Mouse (Mus musculus): ENCODE results near the gene Fignl2. TPM values are rescaled to one million over a fixed set of nuclear protein-coding genes. Genes with fewer than 3 reads are reported as not detected.

The Fignl2 gene
- polyA plus RNA-seq, 1 experiment from 2014 or later: 0.12 TPM

DNA sequence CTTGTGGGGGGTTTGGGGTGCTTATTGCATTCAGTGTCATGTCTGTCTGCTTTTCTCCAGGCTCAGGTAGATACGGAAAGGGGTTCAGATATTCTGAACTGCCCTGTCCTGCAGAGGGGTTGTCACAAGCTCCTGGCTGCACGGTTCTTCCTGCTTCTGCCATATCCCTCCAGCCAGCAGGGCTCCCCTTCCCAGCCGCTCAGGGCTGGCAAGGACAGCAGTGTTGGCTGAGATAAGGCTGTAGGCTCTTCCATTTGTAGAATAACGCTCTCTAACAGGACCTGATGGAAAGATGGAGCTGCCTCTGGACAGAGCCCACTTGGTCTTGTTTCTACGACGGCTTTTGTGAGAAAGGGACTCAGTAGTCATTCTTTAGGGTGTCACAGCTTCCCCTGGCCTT, 36.4 kb downstream of the Fignl2 start:
- 45% methylated on average over 6 of the region's 6 CpGs for WGBS
- Histone ChIP-seq H3K4me1 (ENCODE audit: control insufficient read depth, insufficient read depth, low read length) (peaks cover 11% of the 10 kb centered on the region), H3K4me2 (ENCODE audit: low read depth, low read length) (no peak overlapping the region), H3K27me3 (ENCODE audit: control insufficient read depth, insufficient read depth, low read length) (peaks cover 82% of the 10 kb centered on the region), H3K9me3 (replicated peaks; ENCODE audit: control insufficient read depth, low read length) (no peaks in the 10 kb centered on the region), H3K9ac (ENCODE audit: low read length) (no peak overlapping the region), H3K27ac (ENCODE audit: low read length) (no peak overlapping the region), H3K4me3 (ENCODE audit: low read length) (no peak overlapping the region), H3K36me3 (ENCODE audit: control insufficient read depth, insufficient read depth) (no peaks in the 10 kb centered on the region)
- no peak for ATAC-seq (replicated peaks; ENCODE audit: extremely low read depth, insufficient read depth, low FRiP score)

DNA sequence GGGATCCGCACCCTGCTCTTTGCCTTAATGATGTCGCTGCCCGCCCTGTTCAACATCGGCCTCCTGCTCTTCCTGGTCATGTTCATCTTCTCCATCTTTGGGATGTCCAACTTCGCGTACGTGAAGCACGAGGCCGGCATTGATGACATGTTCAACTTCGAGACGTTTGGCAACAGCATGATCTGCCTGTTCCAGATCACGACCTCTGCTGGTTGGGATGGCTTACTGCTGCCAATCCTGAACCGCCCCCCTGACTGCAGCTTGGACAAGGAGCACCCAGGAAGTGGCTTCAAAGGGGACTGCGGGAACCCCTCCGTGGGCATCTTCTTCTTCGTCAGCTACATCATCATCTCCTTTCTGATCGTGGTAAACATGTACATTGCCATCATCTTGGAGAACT, 38.7 kb downstream of the Fignl2 start:
- peaks cover 58% of the 10 kb centered on the region for H3K27me3 ChIP-seq (ENCODE audit: control insufficient read depth, insufficient read depth, low read length)
- no peaks in the 10 kb centered on the region for H3K9me3 ChIP-seq (replicated peaks; ENCODE audit: control insufficient read depth, low read length)
- no peak overlapping the region for H3K4me3 ChIP-seq (ENCODE audit: low read length)
- ATAC-seq (replicated peaks; ENCODE audit: extremely low read depth, insufficient read depth, low FRiP score): no peak
- 44% methylated on average over 17 of the region's 17 CpGs for WGBS
- no peaks in the 10 kb centered on the region for H3K4me1 ChIP-seq (ENCODE audit: control insufficient read depth, insufficient read depth, low read length)
- no peak overlapping the region for H3K9ac ChIP-seq (ENCODE audit: low read length)
- no peak overlapping the region for H3K27ac ChIP-seq (ENCODE audit: low read length)
- H3K4me2 ChIP-seq (ENCODE audit: low read depth, low read length): no peak overlapping the region
- no peaks in the 10 kb centered on the region for H3K36me3 ChIP-seq (ENCODE audit: control insufficient read depth, insufficient read depth)

DNA sequence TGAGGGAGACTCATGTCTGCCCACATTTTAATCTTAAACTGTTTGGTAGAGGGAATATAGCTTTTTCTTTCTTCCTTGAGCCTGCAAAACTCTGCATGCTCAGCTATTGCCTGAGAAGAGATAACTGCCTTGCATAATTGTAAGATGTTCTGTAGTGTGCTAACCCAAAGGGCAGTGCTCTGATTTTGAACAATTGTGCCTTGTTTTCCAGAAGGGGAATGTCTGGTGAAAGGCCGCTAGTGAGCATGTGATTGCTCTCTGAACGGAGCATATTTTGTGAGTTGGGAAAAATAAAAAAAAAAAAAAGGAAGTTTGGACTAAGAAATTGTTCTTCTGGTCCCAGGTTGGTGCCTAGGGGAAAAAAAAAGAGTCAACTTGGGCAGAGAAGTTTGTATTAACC, 49.4 kb downstream of the Fignl2 start:
- no peak overlapping the region for H3K9ac ChIP-seq (ENCODE audit: low read length)
- ATAC-seq (replicated peaks; ENCODE audit: extremely low read depth, insufficient read depth, low FRiP score): no peak
- no peak overlapping the region for H3K4me2 ChIP-seq (ENCODE audit: low read depth, low read length)
- no peaks in the 10 kb centered on the region for H3K9me3 ChIP-seq (replicated peaks; ENCODE audit: control insufficient read depth, low read length)
- WGBS: 61% methylated on average over 2 of the region's 2 CpGs
- H3K4me1 ChIP-seq (ENCODE audit: control insufficient read depth, insufficient read depth, low read length): no peaks in the 10 kb centered on the region
- no peak overlapping the region for H3K27ac ChIP-seq (ENCODE audit: low read length)
- peaks cover 12% of the 10 kb centered on the region for H3K27me3 ChIP-seq (ENCODE audit: control insufficient read depth, insufficient read depth, low read length)
- no peaks in the 10 kb centered on the region for H3K36me3 ChIP-seq (ENCODE audit: control insufficient read depth, insufficient read depth)
- H3K4me3 ChIP-seq (ENCODE audit: low read length): no peak overlapping the region

DNA sequence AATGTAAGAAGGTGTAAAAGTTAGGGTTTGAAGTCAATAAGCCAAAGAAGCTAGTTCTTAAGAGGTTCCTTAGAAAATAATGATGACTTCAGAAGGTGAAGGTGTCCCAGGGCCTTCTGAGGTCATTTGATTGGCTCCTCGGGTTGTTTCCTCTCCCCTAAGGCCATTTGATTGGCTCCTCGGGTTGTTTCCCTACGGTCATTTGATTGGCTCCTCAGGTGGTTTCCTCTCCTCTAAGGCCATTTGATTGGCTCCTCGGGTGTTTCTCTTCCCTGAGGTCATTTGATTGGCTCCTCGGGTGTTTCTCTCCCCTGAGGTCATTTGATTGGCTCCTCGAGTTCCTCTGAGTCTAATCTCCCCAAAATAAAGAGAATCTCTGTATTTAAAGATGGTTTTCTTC, 67.0 kb downstream of the Fignl2 start:
- Histone ChIP-seq H3K4me2 (ENCODE audit: low read depth, low read length) (no peak overlapping the region), H3K4me3 (ENCODE audit: low read length) (no peak overlapping the region), H3K27ac (ENCODE audit: low read length) (no peak overlapping the region), H3K36me3 (ENCODE audit: control insufficient read depth, insufficient read depth) (no peaks in the 10 kb centered on the region), H3K27me3 (ENCODE audit: control insufficient read depth, insufficient read depth, low read length) (peaks cover 5% of the 10 kb centered on the region), H3K4me1 (ENCODE audit: control insufficient read depth, insufficient read depth, low read length) (peaks cover 3% of the 10 kb centered on the region; the same call in 1 of the 2 replicates), H3K9me3 (replicated peaks; ENCODE audit: control insufficient read depth, low read length) (no peaks in the 10 kb centered on the region), H3K9ac (ENCODE audit: low read length) (no peak overlapping the region)
- 81% methylated on average over 6 of the region's 6 CpGs for WGBS
- ATAC-seq (replicated peaks; ENCODE audit: extremely low read depth, insufficient read depth, low FRiP score): no peak

DNA sequence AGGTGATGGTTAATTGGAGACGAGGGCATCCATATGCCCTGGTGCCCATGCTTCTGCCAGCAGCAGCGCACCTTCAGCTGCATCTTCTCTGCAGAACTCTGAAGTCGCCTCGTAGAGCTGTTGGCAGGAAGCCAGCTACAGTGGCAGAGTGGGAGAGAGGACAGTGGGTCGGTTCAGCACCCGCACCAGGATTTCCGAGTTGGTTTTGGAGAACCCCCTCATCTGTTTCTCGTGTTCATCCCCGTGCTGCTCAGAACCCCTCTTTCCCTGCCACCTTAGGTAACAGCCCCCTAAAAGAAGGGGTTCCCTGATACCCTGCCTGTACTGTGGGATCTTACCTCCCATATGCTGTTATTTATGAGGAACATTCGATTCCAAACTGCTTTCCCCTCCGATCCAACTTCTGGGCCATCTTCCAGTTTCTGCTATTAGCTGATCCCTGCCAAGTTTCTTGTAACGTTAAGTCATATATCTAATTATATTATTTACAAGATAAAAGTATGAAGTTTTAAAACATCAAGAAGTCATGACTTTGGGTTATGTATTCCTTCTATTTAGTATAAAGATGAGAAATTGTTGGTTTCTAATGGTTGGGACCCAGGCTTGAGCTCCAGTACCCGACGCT, 69.9 kb downstream of the Fignl2 start:
- H3K36me3 ChIP-seq (ENCODE audit: control insufficient read depth, insufficient read depth): no peaks in the 10 kb centered on the region
- H3K9ac ChIP-seq (ENCODE audit: low read length): no peak overlapping the region
- no peak overlapping the region for H3K4me2 ChIP-seq (ENCODE audit: low read depth, low read length)
- no peak overlapping the region for H3K4me3 ChIP-seq (ENCODE audit: low read length)
- no peak for ATAC-seq (replicated peaks; ENCODE audit: extremely low read depth, insufficient read depth, low FRiP score)
- H3K9me3 ChIP-seq (replicated peaks; ENCODE audit: control insufficient read depth, low read length): no peaks in the 10 kb centered on the region
- H3K27me3 ChIP-seq (ENCODE audit: control insufficient read depth, insufficient read depth, low read length): peaks cover 8% of the 10 kb centered on the region
- H3K27ac ChIP-seq (ENCODE audit: low read length): no peak overlapping the region
- peaks cover 3% of the 10 kb centered on the region; the same call in 1 of the 2 replicates for H3K4me1 ChIP-seq (ENCODE audit: control insufficient read depth, insufficient read depth, low read length)
- 74% methylated on average over 14 of the region's 14 CpGs for WGBS

DNA sequence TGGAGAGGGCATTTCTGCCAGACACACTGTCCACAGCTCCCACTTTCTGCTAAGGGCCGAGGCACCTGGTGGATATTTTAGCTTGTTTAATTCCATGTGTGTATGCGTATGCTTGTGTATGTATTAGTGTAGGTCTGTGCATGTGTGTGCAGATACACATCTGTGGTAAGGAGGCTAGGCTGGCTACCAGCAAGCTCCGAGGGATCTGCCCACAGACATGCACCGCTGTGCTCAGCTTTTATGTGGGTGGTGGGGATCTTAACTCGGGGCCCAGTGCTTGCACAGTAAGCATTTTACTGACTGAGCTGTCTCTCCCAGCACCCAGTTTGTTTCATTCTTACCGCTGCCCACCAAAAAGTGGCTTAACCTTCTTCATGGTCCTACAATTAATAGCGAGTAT, 71.1 kb downstream of the Fignl2 start:
- H3K27me3 ChIP-seq (ENCODE audit: control insufficient read depth, insufficient read depth, low read length): peaks cover 8% of the 10 kb centered on the region
- H3K4me3 ChIP-seq (ENCODE audit: low read length): no peak overlapping the region
- H3K36me3 ChIP-seq (ENCODE audit: control insufficient read depth, insufficient read depth): no peaks in the 10 kb centered on the region
- no peak overlapping the region for H3K9ac ChIP-seq (ENCODE audit: low read length)
- WGBS: 72% methylated on average over 7 of the region's 7 CpGs
- H3K9me3 ChIP-seq (replicated peaks; ENCODE audit: control insufficient read depth, low read length): no peaks in the 10 kb centered on the region
- H3K4me1 ChIP-seq (ENCODE audit: control insufficient read depth, insufficient read depth, low read length): peaks cover 3% of the 10 kb centered on the region; the same call in 1 of the 2 replicates
- H3K27ac ChIP-seq (ENCODE audit: low read length): no peak overlapping the region
- ATAC-seq (replicated peaks; ENCODE audit: extremely low read depth, insufficient read depth, low FRiP score): no peak
- peak overlapping the region; percentile 83 for H3K4me2 ChIP-seq (ENCODE audit: low read depth, low read length)

DNA sequence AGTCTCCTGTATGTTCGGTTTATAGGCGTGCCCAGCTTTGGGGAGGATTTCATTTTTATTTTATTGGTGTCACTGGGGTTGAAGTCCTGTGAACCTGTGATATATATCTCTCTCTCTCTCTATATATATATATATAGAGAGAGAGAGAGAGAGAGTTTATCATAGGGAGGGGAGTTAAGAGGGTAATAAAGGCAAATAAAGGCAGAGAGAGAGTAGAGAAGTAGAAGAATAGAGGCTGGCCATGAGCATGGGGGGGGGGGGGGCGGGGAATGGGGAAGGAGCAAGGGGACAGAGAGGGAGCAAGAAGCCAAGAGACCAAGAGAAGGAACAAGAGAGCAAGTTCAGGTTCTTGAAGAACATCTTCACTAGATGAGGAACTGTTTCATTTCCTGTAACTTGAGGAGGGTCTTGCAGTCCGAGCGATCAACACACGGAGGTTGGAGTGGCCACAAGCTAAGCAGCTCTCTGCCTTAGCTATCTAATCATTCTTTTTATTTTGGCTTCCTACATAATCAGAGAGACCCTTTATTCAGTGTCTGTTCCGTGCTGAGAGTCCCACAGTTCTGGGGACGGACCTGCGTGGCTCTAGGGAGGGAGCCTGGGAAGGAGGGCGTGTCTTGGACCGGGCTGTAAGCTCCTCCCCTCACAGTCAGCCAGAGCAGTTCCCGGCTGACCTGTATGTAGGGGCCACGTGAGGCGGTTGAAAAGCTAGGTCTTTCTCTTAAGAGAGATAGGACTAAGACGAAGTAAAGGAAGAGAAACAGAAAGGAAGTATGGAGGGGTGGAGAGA, 71.9 kb downstream of the Fignl2 start:
- no peaks in the 10 kb centered on the region for H3K36me3 ChIP-seq (ENCODE audit: control insufficient read depth, insufficient read depth)
- no peak overlapping the region for H3K27ac ChIP-seq (ENCODE audit: low read length)
- H3K4me1 ChIP-seq (ENCODE audit: control insufficient read depth, insufficient read depth, low read length): peaks cover 3% of the 10 kb centered on the region; the same call in 1 of the 2 replicates
- ATAC-seq (replicated peaks; ENCODE audit: extremely low read depth, insufficient read depth, low FRiP score): peak; percentile 77; the same call in 1 of the 2 replicates
- 14% methylated on average over 15 of the region's 15 CpGs for WGBS
- H3K4me2 ChIP-seq (ENCODE audit: low read depth, low read length): peak overlapping the region; percentile 83
- peak overlapping the region; percentile 57 for H3K4me3 ChIP-seq (ENCODE audit: low read length)
- no peaks in the 10 kb centered on the region for H3K9me3 ChIP-seq (replicated peaks; ENCODE audit: control insufficient read depth, low read length)
- H3K27me3 ChIP-seq (ENCODE audit: control insufficient read depth, insufficient read depth, low read length): peaks cover 8% of the 10 kb centered on the region
- peak overlapping the region; percentile 44 for H3K9ac ChIP-seq (ENCODE audit: low read length)

DNA sequence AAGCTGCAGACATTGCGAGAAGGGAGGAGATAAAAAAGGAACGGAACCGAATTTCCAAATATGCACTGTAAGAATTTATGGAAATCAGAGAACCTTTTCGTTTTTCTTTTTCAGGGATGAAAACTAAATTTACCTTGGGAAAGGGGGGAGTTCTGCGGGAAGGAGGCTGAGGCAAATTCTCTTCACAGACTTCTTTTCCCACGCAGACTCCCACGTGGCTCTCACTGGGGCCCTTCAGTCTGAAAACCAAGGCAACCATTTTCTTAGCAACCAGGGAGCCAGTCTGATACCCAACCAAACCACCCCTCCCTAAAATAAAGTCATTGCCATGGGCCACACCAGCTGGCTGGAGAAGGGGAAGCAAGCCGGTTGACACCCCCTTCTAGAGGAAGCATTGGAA, 72.7 kb downstream of the Fignl2 start:
- WGBS: 77% methylated on average over 8 of the region's 8 CpGs
- ATAC-seq (replicated peaks; ENCODE audit: extremely low read depth, insufficient read depth, low FRiP score): no peak
- H3K9me3 ChIP-seq (replicated peaks; ENCODE audit: control insufficient read depth, low read length): no peaks in the 10 kb centered on the region
- no peaks in the 10 kb centered on the region for H3K36me3 ChIP-seq (ENCODE audit: control insufficient read depth, insufficient read depth)
- no peak overlapping the region for H3K4me3 ChIP-seq (ENCODE audit: low read length)
- H3K4me1 ChIP-seq (ENCODE audit: control insufficient read depth, insufficient read depth, low read length): peaks cover 3% of the 10 kb centered on the region; the same call in 1 of the 2 replicates
- no peak overlapping the region for H3K4me2 ChIP-seq (ENCODE audit: low read depth, low read length)
- H3K9ac ChIP-seq (ENCODE audit: low read length): no peak overlapping the region
- H3K27ac ChIP-seq (ENCODE audit: low read length): no peak overlapping the region
- H3K27me3 ChIP-seq (ENCODE audit: control insufficient read depth, insufficient read depth, low read length): peaks cover 8% of the 10 kb centered on the region

DNA sequence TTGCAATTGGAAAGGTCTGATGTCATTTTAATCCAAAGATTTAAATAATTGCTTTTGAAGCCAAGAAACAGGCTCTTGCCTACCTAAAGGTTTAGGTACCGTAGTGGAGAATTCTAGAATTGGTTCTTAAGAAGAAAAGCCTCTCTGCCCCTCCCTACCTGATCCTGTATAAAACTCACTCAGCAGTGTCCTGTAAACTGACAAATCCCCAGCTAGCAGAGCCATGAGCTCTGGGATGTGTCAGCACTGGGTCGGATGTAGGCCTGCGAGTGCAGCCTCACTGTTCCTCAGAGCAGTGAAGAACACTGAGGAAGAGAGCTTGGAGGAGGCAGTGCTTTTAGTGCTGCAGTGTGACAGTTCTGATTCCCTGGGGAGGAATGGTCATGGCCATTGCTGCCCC, 73.8 kb downstream of the Fignl2 start:
- no peak for ATAC-seq (replicated peaks; ENCODE audit: extremely low read depth, insufficient read depth, low FRiP score)
- H3K4me1 ChIP-seq (ENCODE audit: control insufficient read depth, insufficient read depth, low read length): peaks cover 3% of the 10 kb centered on the region; the same call in 1 of the 2 replicates
- H3K9ac ChIP-seq (ENCODE audit: low read length): no peak overlapping the region
- no peaks in the 10 kb centered on the region for H3K36me3 ChIP-seq (ENCODE audit: control insufficient read depth, insufficient read depth)
- H3K27me3 ChIP-seq (ENCODE audit: control insufficient read depth, insufficient read depth, low read length): peaks cover 8% of the 10 kb centered on the region
- no peak overlapping the region for H3K4me2 ChIP-seq (ENCODE audit: low read depth, low read length)
- H3K4me3 ChIP-seq (ENCODE audit: low read length): no peak overlapping the region
- H3K9me3 ChIP-seq (replicated peaks; ENCODE audit: control insufficient read depth, low read length): no peaks in the 10 kb centered on the region
- 61% methylated on average over 3 of the region's 3 CpGs for WGBS
- no peak overlapping the region for H3K27ac ChIP-seq (ENCODE audit: low read length)

Data from heart, embryonic 16.5 days (tissue).